Mouse (Mus musculus) forebrain, embryonic 14.5 days (tissue): ENCODE measurements around the gene Tmem132d. TPM values are rescaled to one million over a fixed set of nuclear protein-coding genes. Genes with fewer than 3 reads are reported as not detected.
A peak's percentile ranks its signal among the peaks of the same experiment; 100 is the strongest.

Source experiments
- ATAC-seq: fragments of 200-750 bp; cut with Nextera tagmentation; 2 replicates; pipeline ENCODE4 v1.8.0; 2017; ENCODE audit warnings: mild to moderate bottlenecking, moderate library complexity
- DNase-seq: peaks from one replicate; pipeline ENCODE4 v3.0.0-alpha.2; 2015; ENCODE audit warnings: low spot score
- H3K27ac ChIP-seq: fragments of 300-500 bp; sonication (generic); 2 replicates; pipeline ENCODE4 v1.5.1; 2014; ENCODE audit warnings: low read depth, mild to moderate bottlenecking, control low read depth, low read length, moderate library complexity
- H3K27me3 ChIP-seq: fragments of 300-500 bp; sonication (generic); replicated peaks from 2 replicates; pipeline ENCODE4 v1.6.1; 2014; ENCODE audit warnings: low read length, control low read depth, mixed read lengths; ENCODE audit not compliant: control insufficient read depth, insufficient read depth
- H3K36me3 ChIP-seq: fragments of 300-500 bp; sonication (generic); 2 replicates; pipeline ENCODE4 v1.6.1; 2014; ENCODE audit warnings: low read length, control low read depth; ENCODE audit not compliant: control insufficient read depth, insufficient read depth
- H3K4me1 ChIP-seq: fragments of 300-500 bp; sonication (generic); 2 replicates; pipeline ENCODE4 v1.6.1; 2014; ENCODE audit warnings: antibody characterized with exemption, low read length, control low read depth; ENCODE audit not compliant: control insufficient read depth, insufficient read depth
- H3K4me2 ChIP-seq: fragments of 300-500 bp; sonication (generic); 2 replicates; pipeline ENCODE4 v1.6.1; 2014; ENCODE audit warnings: mild to moderate bottlenecking, control low read depth, low read length
- H3K4me3 ChIP-seq: fragments of 300-500 bp; sonication (generic); 2 replicates; pipeline ENCODE4 v1.5.1; 2014; ENCODE audit warnings: low read depth, low read length, control low read depth
- H3K9ac ChIP-seq: fragments of 300-500 bp; sonication (generic); 2 replicates; pipeline ENCODE4 v1.6.1; 2014; ENCODE audit warnings: mild to moderate bottlenecking, low read length, control low read depth, moderate library complexity
- H3K9me3 ChIP-seq: fragments of 300-500 bp; sonication (generic); replicated peaks from 2 replicates; pipeline ENCODE4 v1.6.1; 2016; ENCODE audit warnings: low read length, control low read depth, mixed read lengths; ENCODE audit not compliant: control insufficient read depth
- WGBS: fragments of 180-500 bp; shearing (Covaris S2); extraction: QIAGEN DNeasy Blood & Tissue Kit; methylation state at CpG from one replicate; pipeline ENCODE4 v1.1.7; 2014; 5-methylcytosine and 5-hydroxymethylcytosine counted together
- polyA plus RNA-seq: library from polyadenylated mRNA; unstranded; fragments of >200 nt; fragmentation: Nextera tagmentation; extraction: Ambion mirVana; gene quantifications from 2 replicates; pipeline ENCODE4 v1.2.1, GENCODE M21; 2014

Tmem132d gene
- polyA plus RNA-seq, 1 experiment from 2014 or later: 0.86 TPM

DNA sequence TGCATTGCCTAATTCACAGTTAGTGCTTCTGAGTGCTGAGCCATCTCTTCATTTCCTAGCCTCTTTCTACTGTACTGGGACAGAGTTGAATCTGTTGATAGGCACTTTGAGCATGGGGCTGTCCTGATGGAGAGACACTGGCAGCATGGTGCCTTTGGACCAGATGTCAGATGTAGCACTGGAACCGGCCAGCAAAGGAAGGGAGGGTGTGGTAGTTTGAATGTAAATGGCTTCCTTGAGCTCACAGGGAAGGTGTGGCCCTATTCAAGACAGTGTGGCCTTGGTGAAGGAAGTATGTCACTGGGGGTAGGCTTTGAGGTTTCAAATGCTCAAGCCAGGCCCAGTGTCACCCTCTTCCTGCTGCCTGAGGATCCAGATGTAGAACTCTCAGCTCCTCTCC, 602.0 kb downstream of the Tmem132d start:
- no peak for ATAC-seq
- H3K27ac ChIP-seq: no peak overlapping the region
- H3K27me3 ChIP-seq: no peaks in the 10 kb centered on the region
- no peak overlapping the region for H3K9ac ChIP-seq
- no peak overlapping the region for H3K4me2 ChIP-seq
- 95% methylated on average over 1 of the region's 1 CpGs for WGBS
- H3K4me3 ChIP-seq: no peak overlapping the region
- H3K9me3 ChIP-seq: no peaks in the 10 kb centered on the region
- H3K4me1 ChIP-seq: no peaks in the 10 kb centered on the region
- H3K36me3 ChIP-seq: no peaks in the 10 kb centered on the region
- DNase-seq: no peak

DNA sequence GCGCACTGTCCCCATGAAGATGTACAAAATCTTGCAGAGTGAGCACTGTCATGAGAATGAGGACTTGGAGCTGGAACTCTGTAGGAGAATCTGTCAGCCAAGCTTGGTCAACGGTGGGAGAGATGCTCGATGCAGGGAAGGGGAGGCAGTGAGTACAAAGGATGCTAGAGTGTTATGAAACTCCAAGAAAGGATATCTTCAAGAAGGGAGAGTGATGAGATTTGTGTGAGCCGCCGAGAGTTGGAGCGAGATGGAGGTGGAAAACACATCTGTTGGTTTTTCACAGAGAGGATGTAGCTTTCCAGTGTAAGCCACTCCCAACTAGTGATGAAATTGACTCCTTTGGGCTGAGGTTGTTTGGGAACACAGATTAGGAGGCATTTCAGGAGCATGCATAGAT, 604.1 kb downstream of the Tmem132d start:
- Histone ChIP-seq H3K4me2 (no peak overlapping the region), H3K9me3 (no peaks in the 10 kb centered on the region), H3K4me3 (no peak overlapping the region), H3K4me1 (no peaks in the 10 kb centered on the region), H3K9ac (no peak overlapping the region), H3K36me3 (no peaks in the 10 kb centered on the region), H3K27ac (no peak overlapping the region), H3K27me3 (no peaks in the 10 kb centered on the region)
- DNase-seq (no peak), ATAC-seq (no peak)
- WGBS: 94% methylated on average over 6 of the region's 6 CpGs

DNA sequence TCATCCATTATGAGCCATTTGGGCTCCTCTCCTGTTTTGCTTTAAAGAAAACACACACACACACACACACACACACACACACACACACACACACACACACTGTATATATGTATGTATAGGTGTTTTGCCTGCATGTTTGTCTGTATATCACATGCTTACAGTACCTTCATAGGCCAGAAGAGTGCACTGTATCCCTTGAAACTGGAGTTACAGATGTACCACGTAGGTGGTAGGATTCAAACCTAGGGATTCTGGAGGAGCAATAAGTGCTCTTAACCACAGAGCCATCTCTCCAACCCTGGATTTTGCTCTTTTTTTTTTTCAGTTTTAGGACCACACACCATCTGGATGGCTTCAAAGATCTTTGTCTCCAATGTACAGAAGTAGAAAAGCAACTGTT, 610.9 kb downstream of the Tmem132d start:
- no peak overlapping the region for H3K27ac ChIP-seq
- no peaks in the 10 kb centered on the region for H3K9me3 ChIP-seq
- H3K4me1 ChIP-seq: no peaks in the 10 kb centered on the region
- peak; percentile 33 for DNase-seq
- H3K36me3 ChIP-seq: no peaks in the 10 kb centered on the region
- 15% methylated on average over 1 of the region's 1 CpGs for WGBS
- no peak overlapping the region for H3K4me2 ChIP-seq
- no peak overlapping the region for H3K4me3 ChIP-seq
- no peak overlapping the region for H3K9ac ChIP-seq
- H3K27me3 ChIP-seq: no peaks in the 10 kb centered on the region
- no peak for ATAC-seq

DNA sequence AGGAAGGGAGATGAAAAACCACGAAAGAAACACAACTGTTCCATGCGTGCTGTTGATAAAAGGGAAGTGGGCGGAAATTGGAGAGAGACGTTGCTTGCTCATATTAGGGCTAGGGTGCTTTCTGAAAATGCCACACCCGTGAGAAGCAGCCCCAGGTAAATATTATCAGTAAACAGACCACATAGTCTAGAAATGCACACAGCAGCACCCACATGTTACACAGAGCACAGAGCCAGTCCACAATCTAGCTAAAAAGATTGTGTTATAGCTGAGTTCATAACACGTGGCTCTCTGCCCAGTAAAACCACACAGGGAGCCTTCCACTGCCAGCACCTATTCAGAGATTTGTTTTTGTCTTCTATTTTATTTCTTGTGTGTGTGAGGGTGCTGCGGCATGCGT, 617.6 kb downstream of the Tmem132d start:
- Histone ChIP-seq H3K9ac (no peak overlapping the region), H3K4me3 (no peak overlapping the region), H3K4me2 (no peak overlapping the region), H3K27ac (no peak overlapping the region), H3K9me3 (no peaks in the 10 kb centered on the region), H3K36me3 (no peaks in the 10 kb centered on the region), H3K4me1 (no peaks in the 10 kb centered on the region), H3K27me3 (no peaks in the 10 kb centered on the region)
- ATAC-seq (no peak), DNase-seq (no peak)
- WGBS: 80% methylated on average over 8 of the region's 8 CpGs

DNA sequence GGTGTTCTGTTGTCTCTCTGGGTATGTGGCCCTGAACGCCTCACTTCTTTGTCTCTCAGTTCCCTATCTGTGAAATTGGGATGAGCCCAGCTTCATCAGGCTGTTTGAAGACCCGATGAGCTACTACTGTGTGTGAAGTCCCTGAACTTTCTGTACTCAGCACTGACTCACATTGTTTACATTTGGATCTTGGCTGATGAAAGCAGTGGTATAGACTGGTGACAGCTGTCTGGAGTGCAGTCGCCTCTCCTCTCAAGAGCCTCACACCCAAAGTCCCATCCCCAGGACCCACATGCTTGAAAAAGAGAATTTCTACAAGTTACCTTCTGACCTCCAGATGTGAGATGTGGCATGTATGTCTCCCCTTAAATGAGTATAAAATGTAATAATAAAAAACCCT, 625.5 kb downstream of the Tmem132d start:
- 91% methylated on average over 3 of the region's 3 CpGs for WGBS
- no peaks in the 10 kb centered on the region for H3K9me3 ChIP-seq
- DNase-seq (no peak), ATAC-seq (no peak)
- no peak overlapping the region for H3K9ac ChIP-seq
- no peak overlapping the region for H3K4me3 ChIP-seq
- no peaks in the 10 kb centered on the region for H3K36me3 ChIP-seq
- no peak overlapping the region for H3K27ac ChIP-seq
- no peak overlapping the region for H3K4me2 ChIP-seq
- H3K27me3 ChIP-seq: no peaks in the 10 kb centered on the region
- no peaks in the 10 kb centered on the region for H3K4me1 ChIP-seq

DNA sequence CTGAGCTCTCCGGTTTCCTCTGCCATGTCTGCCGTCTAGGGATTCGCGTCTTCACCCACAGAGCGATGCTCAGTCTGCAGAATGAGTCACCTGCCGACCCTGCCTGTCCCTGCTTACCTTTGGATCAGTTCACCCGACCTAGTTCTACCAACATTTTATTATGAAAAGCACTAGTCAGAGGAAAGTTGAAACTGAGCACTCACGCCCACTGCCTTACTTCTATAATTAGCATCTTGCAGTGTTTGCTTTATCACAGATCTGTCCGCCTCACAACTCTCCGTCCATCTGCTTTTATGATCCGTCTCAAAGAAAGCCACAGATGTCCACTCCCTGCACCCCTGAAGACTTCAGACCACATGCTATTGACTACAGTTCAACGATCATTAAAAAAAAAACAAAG, 626.0 kb downstream of the Tmem132d start:
- Histone ChIP-seq H3K4me3 (no peak overlapping the region), H3K4me2 (no peak overlapping the region), H3K27ac (no peak overlapping the region), H3K9me3 (no peaks in the 10 kb centered on the region), H3K4me1 (no peaks in the 10 kb centered on the region), H3K27me3 (no peaks in the 10 kb centered on the region), H3K9ac (no peak overlapping the region), H3K36me3 (no peaks in the 10 kb centered on the region)
- 90% methylated on average over 12 of the region's 12 CpGs for WGBS
- ATAC-seq (no peak), DNase-seq (no peak)

DNA sequence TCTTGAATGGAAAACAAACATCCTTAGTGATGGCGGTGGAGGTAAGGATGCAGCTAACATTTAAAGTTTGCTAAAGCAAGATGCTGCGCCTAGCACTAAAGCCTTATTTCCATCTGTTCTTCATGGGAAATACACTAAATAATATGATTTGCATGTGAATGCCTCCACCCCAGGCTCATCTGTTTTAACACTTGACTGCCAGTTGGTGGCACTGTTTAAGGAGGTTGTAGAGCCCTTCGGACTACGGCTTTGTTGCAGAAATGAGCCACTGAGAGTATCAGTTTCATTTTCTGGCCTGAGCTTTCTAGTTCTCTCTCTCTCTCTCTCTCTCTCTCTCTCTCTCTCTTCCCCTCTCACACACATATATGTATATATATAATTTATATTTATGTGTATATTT, 632.0 kb downstream of the Tmem132d start:
- no peaks in the 10 kb centered on the region for H3K9me3 ChIP-seq
- WGBS: 46% methylated on average over 4 of the region's 4 CpGs
- no peak overlapping the region for H3K4me2 ChIP-seq

DNA sequence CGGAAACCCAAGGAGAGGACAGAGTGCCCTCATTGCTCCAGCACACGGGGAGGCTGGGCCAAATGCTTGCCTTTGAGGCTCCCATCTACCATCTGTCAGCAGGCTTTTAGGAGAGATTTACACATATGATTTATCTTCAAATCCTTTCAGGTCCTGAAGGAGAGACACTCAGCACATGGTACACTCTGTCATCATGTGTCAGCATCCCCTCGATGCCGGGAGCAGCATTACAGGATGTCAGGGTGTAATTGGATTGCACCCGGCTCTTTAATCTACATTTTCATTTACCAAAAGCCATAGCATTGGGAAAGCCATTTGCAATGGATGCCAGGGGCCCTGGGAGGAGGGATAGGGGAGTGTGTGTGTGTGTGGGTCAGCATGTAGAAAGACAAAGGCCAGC, 651.7 kb downstream of the Tmem132d start:
- Histone ChIP-seq H3K9me3 (no peaks in the 10 kb centered on the region), H3K4me1 (no peaks in the 10 kb centered on the region), H3K27ac (no peak overlapping the region), H3K9ac (no peak overlapping the region), H3K27me3 (no peaks in the 10 kb centered on the region), H3K4me3 (no peak overlapping the region), H3K4me2 (no peak overlapping the region), H3K36me3 (no peaks in the 10 kb centered on the region)
- WGBS: 71% methylated on average over 5 of the region's 5 CpGs
- DNase-seq (peak; percentile 6), ATAC-seq (no peak)

More for the DNA sequence above, 632.0 kb downstream of the Tmem132d start:
- no peak overlapping the region for H3K4me3 ChIP-seq
- no peaks in the 10 kb centered on the region for H3K4me1 ChIP-seq
- no peak overlapping the region for H3K27ac ChIP-seq
- DNase-seq: peak; percentile 62
- no peak overlapping the region for H3K9ac ChIP-seq
- no peaks in the 10 kb centered on the region for H3K27me3 ChIP-seq
- H3K36me3 ChIP-seq: no peaks in the 10 kb centered on the region
- ATAC-seq: no peak

DNA sequence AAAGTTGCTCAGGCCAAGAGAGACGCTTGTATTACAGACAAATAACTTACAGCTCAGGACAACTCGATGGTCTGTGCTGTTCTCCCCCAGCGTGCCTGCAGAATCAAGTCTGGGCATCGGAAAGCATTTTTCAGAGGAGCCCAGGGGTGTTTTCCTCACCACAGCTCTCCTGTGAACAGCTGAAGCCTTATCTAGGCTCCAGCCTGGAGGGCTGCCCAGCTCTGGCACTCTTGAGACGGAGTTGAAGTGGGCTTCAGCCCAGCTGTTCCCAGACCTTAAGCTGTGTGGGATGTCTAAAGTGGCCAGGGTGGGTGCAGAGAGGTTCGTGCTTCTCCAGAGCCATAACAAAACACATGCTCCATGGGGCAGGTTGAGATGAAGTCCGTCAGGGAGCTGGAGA, 657.1 kb downstream of the Tmem132d start:
- Histone ChIP-seq H3K36me3 (no peaks in the 10 kb centered on the region), H3K9ac (no peak overlapping the region), H3K4me3 (no peak overlapping the region), H3K27me3 (no peaks in the 10 kb centered on the region), H3K4me2 (no peak overlapping the region), H3K27ac (no peak overlapping the region), H3K9me3 (no peaks in the 10 kb centered on the region), H3K4me1 (no peaks in the 10 kb centered on the region)
- WGBS: 75% methylated on average over 7 of the region's 7 CpGs
- ATAC-seq (no peak), DNase-seq (no peak)

DNA sequence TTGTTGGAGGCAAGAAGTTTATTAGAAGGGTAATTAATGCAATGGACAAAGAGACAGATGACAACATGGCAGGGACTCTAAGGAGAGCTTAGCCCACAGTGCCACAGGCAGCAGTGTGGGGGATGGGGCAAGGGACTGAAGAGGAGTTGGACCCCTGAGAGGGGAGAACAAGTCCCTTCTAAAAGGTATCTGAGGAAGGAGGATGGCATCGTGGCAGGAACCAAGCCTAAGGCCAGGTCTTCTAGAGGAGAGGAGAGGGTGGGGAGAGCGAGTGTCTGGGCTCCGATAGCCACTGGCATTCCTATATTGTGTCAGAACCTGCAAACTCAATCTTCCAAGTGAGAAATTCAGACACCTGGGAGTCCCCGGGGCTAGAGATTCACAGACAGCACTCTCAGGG, 674.3 kb downstream of the Tmem132d start:
- 77% methylated on average over 4 of the region's 4 CpGs for WGBS
- Histone ChIP-seq H3K27ac (no peak overlapping the region), H3K4me3 (no peak overlapping the region)

More for the DNA sequence above, 674.3 kb downstream of the Tmem132d start:
- no peaks in the 10 kb centered on the region for H3K36me3 ChIP-seq
- no peak for DNase-seq
- H3K4me1 ChIP-seq: no peaks in the 10 kb centered on the region
- ATAC-seq: no peak
- H3K4me2 ChIP-seq: no peak overlapping the region
- H3K9me3 ChIP-seq: no peaks in the 10 kb centered on the region
- no peak overlapping the region for H3K9ac ChIP-seq
- no peaks in the 10 kb centered on the region for H3K27me3 ChIP-seq
